Mouse (Mus musculus): Measurements from ENCODE around the gene Cdkl5.

- no peak for TF ChIP-seq POLR2A (IDR thresholded peaks at IDR 0.05; ENCODE audit: extremely low read depth, insufficient read depth, low read length)
- TF ChIP-seq CTCF (IDR thresholded peaks at IDR 0.05; ENCODE audit: low read depth, low read length) = no peak
These were observed 88.6 kb downstream of the Cdkl5 start for GRCm38 (mm10) chrX:160905913-160906312.
